Mouse (Mus musculus): ENCODE data around the gene Fam161b.
A peak's percentile ranks its signal among the peaks of the same experiment; 100 is the strongest.

- TF ChIP-seq CTCF (IDR thresholded peaks at IDR 0.05; ENCODE audit: borderline replicate concordance, insufficient read depth, low read depth, low read length), result no peak
- TF ChIP-seq POLR2A (IDR thresholded peaks at IDR 0.05; ENCODE audit: borderline replicate concordance, insufficient read depth, low read length), result peak; percentile 64; the same call in 1 of the 2 replicates
Observed at GRCm38 (mm10) chr12:84408819-84409507, 47.3 kb upstream of the Fam161b start, which contains the start of the genes Entpd5 and Bbof1.

Measured in cerebellum, adult 2 months (tissue).